Mouse (Mus musculus) lung, postnatal 0 days (tissue): ENCODE measurements at regions not wholly inside any gene's neighbourhood (a gene's known extent, or its start where the extent isn't known, plus 50 kb on each side); places are given as distances from the start of the nearest gene placed in this dataset.

Source experiments
- ATAC-seq: fragments of 200-750 bp; cut with Nextera tagmentation; 2 replicates; pipeline ENCODE4 v1.8.0; 2017; ENCODE audit warnings: moderate library complexity
- DNase-seq: peaks from one replicate; pipeline ENCODE4 v3.0.0-alpha.2; 2016; ENCODE audit warnings: low spot score
- H3K27ac ChIP-seq: fragments of 300-500 bp; sonication (generic); 2 replicates; pipeline ENCODE4 v1.5.1; 2014; ENCODE audit warnings: antibody characterized with exemption, mild to moderate bottlenecking, low read length, mixed read lengths
- H3K27me3 ChIP-seq: fragments of 300-500 bp; sonication (generic); replicated peaks from 2 replicates; pipeline ENCODE4 v1.6.1; 2014; ENCODE audit warnings: low read length, mixed read lengths; ENCODE audit not compliant: insufficient read depth
- H3K36me3 ChIP-seq: fragments of 300-500 bp; sonication (generic); 2 replicates; pipeline ENCODE4 v1.6.1; 2014; ENCODE audit warnings: low read length, mixed read lengths; ENCODE audit not compliant: insufficient read depth
- H3K4me1 ChIP-seq: fragments of 300-500 bp; sonication (generic); 2 replicates; pipeline ENCODE4 v1.6.1; 2014; ENCODE audit warnings: antibody characterized with exemption, low read depth, low read length, mixed read lengths; ENCODE audit not compliant: insufficient read depth
- H3K4me2 ChIP-seq: fragments of 300-500 bp; sonication (generic); replicated peaks from 2 replicates; pipeline ENCODE4 v1.6.1; 2014; ENCODE audit warnings: low read depth, mild to moderate bottlenecking, low read length, moderate library complexity, mixed read lengths
- H3K4me3 ChIP-seq: fragments of 300-500 bp; sonication (generic); 2 replicates; pipeline ENCODE4 v1.5.1; 2014; ENCODE audit warnings: low read depth, low read length
- H3K9ac ChIP-seq: fragments of 300-500 bp; sonication (generic); replicated peaks from 2 replicates; pipeline ENCODE4 v1.6.1; 2014; ENCODE audit warnings: low read depth, mild to moderate bottlenecking
- H3K9me3 ChIP-seq: fragments of 300-500 bp; sonication (generic); 2 replicates; pipeline ENCODE4 v1.6.1; 2016; ENCODE audit warnings: low read length, mixed read lengths
- CTCF ChIP-seq: IDR thresholded peaks from 2 replicates; pipeline ENCODE4 v1.5.1; 2016; ENCODE audit warnings: antibody characterized with exemption, mild to moderate bottlenecking
- EP300 ChIP-seq: IDR thresholded peaks from 2 replicates; pipeline ENCODE4 v1.6.1; 2016; ENCODE audit warnings: antibody characterized with exemption, mild to moderate bottlenecking, control low read depth
- WGBS: fragments of 180-500 bp; shearing (Covaris S2); extraction: QIAGEN DNeasy Blood & Tissue Kit; methylation state at CpG from one replicate; pipeline ENCODE4 v1.1.7; 2014; 5-methylcytosine and 5-hydroxymethylcytosine counted together

GRCm38 (mm10) chr5:133833217-133833616 is 266.3 kb upstream of the Castor2 start:
- H3K4me1 ChIP-seq = no peaks in the 10 kb centered on the region
- ATAC-seq (no peak), DNase-seq (no peak)
- 86% methylated on average over 7 of the region's 7 CpGs for WGBS
- no peak overlapping the region for H3K4me3 ChIP-seq
- H3K9me3 ChIP-seq = no peaks in the 10 kb centered on the region
- no peaks in the 10 kb centered on the region for H3K36me3 ChIP-seq
- no peak overlapping the region for H3K27ac ChIP-seq
- no peak overlapping the region for H3K4me2 ChIP-seq
- H3K9ac ChIP-seq = no peak overlapping the region
- no peaks in the 10 kb centered on the region for H3K27me3 ChIP-seq
- TF ChIP-seq CTCF (no peak), EP300 (no peak)

DNA sequence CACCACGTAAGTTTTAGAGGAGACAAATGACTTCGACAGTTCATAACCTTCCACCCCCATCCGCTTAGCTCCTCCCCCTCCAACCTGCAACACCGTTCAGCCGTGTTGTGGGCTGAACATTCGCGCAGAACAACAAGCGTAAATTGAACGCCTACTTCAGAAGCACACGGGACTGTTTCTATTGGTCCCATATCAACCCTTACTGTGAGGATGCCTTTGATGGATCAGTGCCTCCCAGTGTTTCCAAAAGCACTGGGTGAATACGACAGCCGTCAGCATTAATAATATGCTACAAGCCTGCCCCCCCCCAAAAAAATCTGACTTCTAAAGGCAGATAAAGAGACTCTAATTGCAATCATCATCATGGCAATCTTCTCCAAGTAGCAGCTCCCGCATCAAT is 271.3 kb upstream of the Castor2 start:
- H3K4me1 ChIP-seq = no peaks in the 10 kb centered on the region
- WGBS = 86% methylated on average over 13 of the region's 13 CpGs
- TF ChIP-seq EP300 (no peak), CTCF (no peak)
- no peaks in the 10 kb centered on the region for H3K36me3 ChIP-seq
- H3K27ac ChIP-seq = no peak overlapping the region
- H3K4me2 ChIP-seq = no peak overlapping the region
- H3K27me3 ChIP-seq = no peaks in the 10 kb centered on the region
- DNase-seq (no peak), ATAC-seq (no peak)
- no peak overlapping the region for H3K9ac ChIP-seq
- H3K4me3 ChIP-seq = no peak overlapping the region
- no peaks in the 10 kb centered on the region for H3K9me3 ChIP-seq

DNA sequence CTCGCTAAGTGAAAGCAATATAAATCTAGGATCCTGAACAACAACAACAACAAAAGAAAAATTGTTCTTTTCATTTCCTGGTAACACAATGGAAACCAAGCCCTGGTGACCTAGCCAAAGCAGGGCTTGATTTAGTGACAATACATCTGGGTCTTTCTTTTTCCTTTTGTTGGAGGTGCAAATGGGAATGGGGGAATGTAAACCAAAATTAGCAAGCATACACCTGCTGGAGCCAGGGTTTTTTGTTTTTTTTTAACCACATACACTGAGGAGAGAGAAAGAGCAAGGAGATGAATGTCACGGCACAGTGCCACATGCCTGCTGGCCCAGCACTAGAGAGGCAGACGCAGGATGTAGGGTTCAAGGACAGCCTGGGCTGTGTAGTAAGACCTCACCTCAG is 275.6 kb upstream of the Castor2 start:
- ATAC-seq = no peak
- Histone ChIP-seq H3K9me3 (no peaks in the 10 kb centered on the region), H3K4me1 (no peaks in the 10 kb centered on the region), H3K4me2 (no peak overlapping the region), H3K36me3 (no peaks in the 10 kb centered on the region), H3K9ac (no peak overlapping the region), H3K27ac (no peak overlapping the region), H3K27me3 (no peaks in the 10 kb centered on the region), H3K4me3 (no peak overlapping the region)
- DNase-seq = no peak
- 71% methylated on average over 3 of the region's 3 CpGs for WGBS
- TF ChIP-seq EP300 = no peak
- no peak for TF ChIP-seq CTCF

DNA sequence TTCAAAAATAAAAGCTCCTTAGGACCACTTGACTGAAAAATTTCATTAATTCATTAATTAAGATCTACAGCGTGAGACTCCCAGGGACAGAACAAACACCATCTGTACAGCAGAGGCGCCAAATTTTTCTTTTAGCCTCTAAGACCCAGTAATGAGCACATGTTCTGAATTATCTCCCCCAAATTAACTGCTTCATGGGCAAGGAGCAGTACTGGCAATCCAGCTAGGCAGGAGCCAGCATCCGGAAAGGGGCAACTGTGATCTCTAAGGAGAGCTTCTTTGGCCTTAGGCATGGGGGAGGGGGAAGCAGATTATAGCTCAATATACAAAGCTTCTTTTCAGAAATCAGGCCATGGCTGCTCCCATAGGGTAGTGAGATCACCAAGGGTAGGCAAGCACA is 278.2 kb upstream of the Castor2 start:
- TF ChIP-seq CTCF (no peak), EP300 (no peak)
- Histone ChIP-seq H3K9me3 (no peaks in the 10 kb centered on the region), H3K36me3 (no peaks in the 10 kb centered on the region), H3K9ac (no peak overlapping the region), H3K27ac (no peak overlapping the region), H3K4me1 (no peaks in the 10 kb centered on the region), H3K27me3 (no peaks in the 10 kb centered on the region), H3K4me2 (no peak overlapping the region), H3K4me3 (no peak overlapping the region)
- ATAC-seq (no peak), DNase-seq (no peak)
- 80% methylated on average over 3 of the region's 3 CpGs for WGBS

- Histone ChIP-seq H3K27me3 (no peaks in the 10 kb centered on the region), H3K4me1 (no peaks in the 10 kb centered on the region), H3K9me3 (no peaks in the 10 kb centered on the region), H3K27ac (no peak overlapping the region), H3K9ac (no peak overlapping the region), H3K36me3 (no peaks in the 10 kb centered on the region), H3K4me3 (no peak overlapping the region), H3K4me2 (no peak overlapping the region)
- no peak for ATAC-seq
- DNase-seq = no peak
- WGBS = 78% methylated on average over 5 of the region's 5 CpGs
- no peak for TF ChIP-seq CTCF
- TF ChIP-seq EP300 = no peak
Measured at GRCm38 (mm10) chr5:133815462-133815861, 284.0 kb upstream of the Castor2 start.

- Histone ChIP-seq H3K27ac (no peak overlapping the region), H3K9ac (no peak overlapping the region), H3K36me3 (no peaks in the 10 kb centered on the region), H3K4me2 (no peak overlapping the region), H3K9me3 (no peaks in the 10 kb centered on the region), H3K4me3 (no peak overlapping the region), H3K27me3 (no peaks in the 10 kb centered on the region), H3K4me1 (no peaks in the 10 kb centered on the region)
- no peak for DNase-seq
- WGBS = 66% methylated on average over 6 of the region's 6 CpGs
- TF ChIP-seq EP300 (no peak), CTCF (no peak)
- ATAC-seq = no peak
Measured at GRCm38 (mm10) chr5:133814436-133814835, 285.1 kb upstream of the Castor2 start.

DNA sequence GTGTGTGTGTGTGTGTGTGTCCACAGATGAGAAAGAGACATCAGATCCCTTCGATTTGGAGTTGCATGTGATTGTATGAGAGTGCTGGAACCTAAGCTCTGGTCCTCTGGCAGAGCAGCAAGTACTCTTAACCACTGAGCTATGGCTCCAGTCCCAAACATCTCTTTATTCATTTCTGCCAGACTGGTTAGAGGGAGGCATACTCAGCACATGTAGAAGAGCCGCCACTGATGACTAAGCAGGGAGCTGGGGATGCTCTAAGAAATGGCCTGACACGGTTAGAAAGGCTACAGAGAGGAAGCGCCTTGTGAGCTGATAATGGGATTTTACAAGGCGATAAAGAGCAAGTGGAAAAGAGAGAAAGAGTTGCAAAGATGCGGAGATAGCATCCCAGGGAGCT is 287.3 kb upstream of the Castor2 start:
- H3K27me3 ChIP-seq = no peaks in the 10 kb centered on the region
- no peaks in the 10 kb centered on the region for H3K4me1 ChIP-seq
- no peaks in the 10 kb centered on the region for H3K36me3 ChIP-seq
- TF ChIP-seq EP300 = no peak
- TF ChIP-seq CTCF = no peak
- H3K9ac ChIP-seq = no peak overlapping the region
- H3K4me3 ChIP-seq = no peak overlapping the region
- 41% methylated on average over 6 of the region's 6 CpGs for WGBS
- ATAC-seq (no peak), DNase-seq (no peak)
- no peaks in the 10 kb centered on the region for H3K9me3 ChIP-seq
- H3K27ac ChIP-seq = no peak overlapping the region
- no peak overlapping the region for H3K4me2 ChIP-seq
